Mouse (Mus musculus): ENCODE data around the gene Gm5127. TPM values are rescaled to one million over a fixed set of nuclear protein-coding genes. Genes with fewer than 3 reads are reported as not detected.

Gm5127 gene
- polyA plus RNA-seq (2014; fragmentation: Nextera tagmentation; extraction: Ambion mirVana): 2.9 and 3.3 TPM in 2 replicates

GRCm38 (mm10) chrX:106582886-106583285, at the start of gene Gm5127:
Gm5127 (plus strand) TSS chrX:106583186.
- DNase-seq (ENCODE audit: low spot score, missing footprints): no peak
- WGBS: 69% methylated on average over 3 of the region's 3 CpGs
- no peak for ATAC-seq (ENCODE audit: low FRiP score)

GRCm38 (mm10) chrX:106536359-106536758, 46.6 kb upstream of the Gm5127 start:
- Histone ChIP-seq H3K36me3 (ENCODE audit: control insufficient read depth, insufficient read depth, low read length) (no peaks in the 10 kb centered on the region), H3K4me3 (ENCODE audit: low read depth, low read length) (no peak overlapping the region), H3K9ac (ENCODE audit: low read length) (no peak overlapping the region), H3K27ac (ENCODE audit: low read depth, low read length) (no peak overlapping the region), H3K9me3 (ENCODE audit: control insufficient read depth, low read length) (no peaks in the 10 kb centered on the region; the same call in 1 of the 2 replicates), H3K4me1 (ENCODE audit: control insufficient read depth, insufficient read depth, low read length) (no peaks in the 10 kb centered on the region), H3K4me2 (no peak overlapping the region), H3K27me3 (ENCODE audit: control insufficient read depth, insufficient read depth, low read length) (no peaks in the 10 kb centered on the region)
- WGBS: 42% methylated on average over 3 of the region's 3 CpGs
- no peak for DNase-seq (ENCODE audit: low spot score, missing footprints)
- no peak for ATAC-seq (ENCODE audit: low FRiP score)

More at GRCm38 (mm10) chrX:106582886-106583285, at the start of gene Gm5127:
- no peaks in the 10 kb centered on the region for H3K36me3 ChIP-seq (ENCODE audit: control insufficient read depth, insufficient read depth, low read length)
- no peaks in the 10 kb centered on the region for H3K27me3 ChIP-seq (ENCODE audit: control insufficient read depth, insufficient read depth, low read length)
- no peak within 1 kb of the TSS for H3K9ac ChIP-seq (ENCODE audit: low read length)
- H3K4me2 ChIP-seq: no peak within 1 kb of the TSS
- no peak within 1 kb of the TSS for H3K4me3 ChIP-seq (ENCODE audit: low read depth, low read length)
- no peaks in the 10 kb centered on the region for H3K9me3 ChIP-seq (ENCODE audit: control insufficient read depth, low read length)
- no peak within 1 kb of the TSS for H3K27ac ChIP-seq (ENCODE audit: low read depth, low read length)
- H3K4me1 ChIP-seq (ENCODE audit: control insufficient read depth, insufficient read depth, low read length): no peaks in the 10 kb centered on the region

GRCm38 (mm10) chrX:106555457-106555856, 27.5 kb upstream of the Gm5127 start:
- no peak overlapping the region for H3K4me2 ChIP-seq
- H3K9ac ChIP-seq (ENCODE audit: low read length): no peak overlapping the region
- DNase-seq (ENCODE audit: low spot score, missing footprints) (no peak), ATAC-seq (ENCODE audit: low FRiP score) (no peak)
- H3K4me3 ChIP-seq (ENCODE audit: low read depth, low read length): no peak overlapping the region
- no peaks in the 10 kb centered on the region for H3K9me3 ChIP-seq (ENCODE audit: control insufficient read depth, low read length)
- no peak overlapping the region for H3K27ac ChIP-seq (ENCODE audit: low read depth, low read length)
- 83% methylated on average over 2 of the region's 2 CpGs for WGBS
- no peaks in the 10 kb centered on the region for H3K36me3 ChIP-seq (ENCODE audit: control insufficient read depth, insufficient read depth, low read length)
- H3K27me3 ChIP-seq (ENCODE audit: control insufficient read depth, insufficient read depth, low read length): no peaks in the 10 kb centered on the region
- no peaks in the 10 kb centered on the region for H3K4me1 ChIP-seq (ENCODE audit: control insufficient read depth, insufficient read depth, low read length)

GRCm38 (mm10) chrX:106578966-106579365, 4.0 kb upstream of the Gm5127 start:
- H3K4me2 ChIP-seq: no peak overlapping the region
- ATAC-seq (ENCODE audit: low FRiP score) (no peak), DNase-seq (ENCODE audit: low spot score, missing footprints) (no peak)
- no peaks in the 10 kb centered on the region for H3K27me3 ChIP-seq (ENCODE audit: control insufficient read depth, insufficient read depth, low read length)
- H3K4me3 ChIP-seq (ENCODE audit: low read depth, low read length): no peak overlapping the region
- no peaks in the 10 kb centered on the region for H3K4me1 ChIP-seq (ENCODE audit: control insufficient read depth, insufficient read depth, low read length)
- 56% methylated on average over 3 of the region's 3 CpGs for WGBS
- no peaks in the 10 kb centered on the region for H3K9me3 ChIP-seq (ENCODE audit: control insufficient read depth, low read length)
- no peak overlapping the region for H3K27ac ChIP-seq (ENCODE audit: low read depth, low read length)
- no peak overlapping the region for H3K9ac ChIP-seq (ENCODE audit: low read length)
- no peaks in the 10 kb centered on the region for H3K36me3 ChIP-seq (ENCODE audit: control insufficient read depth, insufficient read depth, low read length)

- no peaks in the 10 kb centered on the region for H3K9me3 ChIP-seq (ENCODE audit: control insufficient read depth, low read length)
- H3K4me2 ChIP-seq: no peak overlapping the region
- H3K36me3 ChIP-seq (ENCODE audit: control insufficient read depth, insufficient read depth, low read length): no peaks in the 10 kb centered on the region
- no peak overlapping the region for H3K9ac ChIP-seq (ENCODE audit: low read length)
- H3K4me3 ChIP-seq (ENCODE audit: low read depth, low read length): no peak overlapping the region
- no peaks in the 10 kb centered on the region for H3K4me1 ChIP-seq (ENCODE audit: control insufficient read depth, insufficient read depth, low read length)
- H3K27ac ChIP-seq (ENCODE audit: low read depth, low read length): no peak overlapping the region
- no peak for DNase-seq (ENCODE audit: low spot score, missing footprints)
- ATAC-seq (ENCODE audit: low FRiP score): no peak
- no peaks in the 10 kb centered on the region for H3K27me3 ChIP-seq (ENCODE audit: control insufficient read depth, insufficient read depth, low read length)
These were observed 2.6 kb upstream of the Gm5127 start for GRCm38 (mm10) chrX:106580410-106580809.

- H3K4me3 ChIP-seq (ENCODE audit: low read depth, low read length): no peak overlapping the region
- H3K9me3 ChIP-seq (ENCODE audit: control insufficient read depth, low read length): no peaks in the 10 kb centered on the region
- 31% methylated on average over 2 of the region's 2 CpGs for WGBS
- ATAC-seq (ENCODE audit: low FRiP score) (no peak), DNase-seq (ENCODE audit: low spot score, missing footprints) (no peak)
- no peaks in the 10 kb centered on the region for H3K4me1 ChIP-seq (ENCODE audit: control insufficient read depth, insufficient read depth, low read length)
- H3K27ac ChIP-seq (ENCODE audit: low read depth, low read length): no peak overlapping the region
- H3K9ac ChIP-seq (ENCODE audit: low read length): no peak overlapping the region
- H3K36me3 ChIP-seq (ENCODE audit: control insufficient read depth, insufficient read depth, low read length): no peaks in the 10 kb centered on the region
- H3K27me3 ChIP-seq (ENCODE audit: control insufficient read depth, insufficient read depth, low read length): no peaks in the 10 kb centered on the region
- no peak overlapping the region for H3K4me2 ChIP-seq
These were observed 789 bp upstream of the Gm5127 start for GRCm38 (mm10) chrX:106582197-106582596.

GRCm38 (mm10) chrX:106593914-106594313, 10.9 kb downstream of the Gm5127 start:
- H3K9me3 ChIP-seq (ENCODE audit: control insufficient read depth, low read length): no peaks in the 10 kb centered on the region
- DNase-seq (ENCODE audit: low spot score, missing footprints) (no peak), ATAC-seq (ENCODE audit: low FRiP score) (no peak)
- no peaks in the 10 kb centered on the region; the same call in 1 of the 2 replicates for H3K27me3 ChIP-seq (ENCODE audit: control insufficient read depth, insufficient read depth, low read length)
- no peak overlapping the region for H3K9ac ChIP-seq (ENCODE audit: low read length)
- H3K36me3 ChIP-seq (ENCODE audit: control insufficient read depth, insufficient read depth, low read length): no peaks in the 10 kb centered on the region
- H3K4me3 ChIP-seq (ENCODE audit: low read depth, low read length): no peak overlapping the region
- no peaks in the 10 kb centered on the region for H3K4me1 ChIP-seq (ENCODE audit: control insufficient read depth, insufficient read depth, low read length)
- no peak overlapping the region for H3K4me2 ChIP-seq
- no peak overlapping the region for H3K27ac ChIP-seq (ENCODE audit: low read depth, low read length)

- DNase-seq (ENCODE audit: low spot score, missing footprints): no peak
- no peaks in the 10 kb centered on the region for H3K9me3 ChIP-seq (ENCODE audit: control insufficient read depth, low read length)
- H3K9ac ChIP-seq (ENCODE audit: low read length): no peak overlapping the region
- no peak overlapping the region for H3K4me3 ChIP-seq (ENCODE audit: low read depth, low read length)
- ATAC-seq (ENCODE audit: low FRiP score): no peak
- H3K27me3 ChIP-seq (ENCODE audit: control insufficient read depth, insufficient read depth, low read length): no peaks in the 10 kb centered on the region; the same call in 1 of the 2 replicates
- WGBS: 88% methylated on average over 1 of the region's 1 CpGs
- H3K4me2 ChIP-seq: no peak overlapping the region
- no peaks in the 10 kb centered on the region for H3K36me3 ChIP-seq (ENCODE audit: control insufficient read depth, insufficient read depth, low read length)
- H3K27ac ChIP-seq (ENCODE audit: low read depth, low read length): no peak overlapping the region
- no peaks in the 10 kb centered on the region for H3K4me1 ChIP-seq (ENCODE audit: control insufficient read depth, insufficient read depth, low read length)
These were observed 12.9 kb downstream of the Gm5127 start for GRCm38 (mm10) chrX:106595904-106596303.

- no peak for ATAC-seq (ENCODE audit: low FRiP score)
- no peak for DNase-seq (ENCODE audit: low spot score, missing footprints)
- Histone ChIP-seq H3K4me3 (ENCODE audit: low read depth, low read length) (no peak overlapping the region), H3K4me1 (ENCODE audit: control insufficient read depth, insufficient read depth, low read length) (no peaks in the 10 kb centered on the region), H3K36me3 (ENCODE audit: control insufficient read depth, insufficient read depth, low read length) (no peaks in the 10 kb centered on the region), H3K9ac (ENCODE audit: low read length) (no peak overlapping the region), H3K4me2 (no peak overlapping the region; the same call in 1 of the 2 replicates), H3K9me3 (ENCODE audit: control insufficient read depth, low read length) (no peaks in the 10 kb centered on the region), H3K27me3 (ENCODE audit: control insufficient read depth, insufficient read depth, low read length) (no peaks in the 10 kb centered on the region), H3K27ac (ENCODE audit: low read depth, low read length) (no peak overlapping the region)
- 21% methylated on average over 9 of the region's 9 CpGs for WGBS
These were observed 19.7 kb downstream of the Gm5127 start for GRCm38 (mm10) chrX:106602574-106603258.

Measured in midbrain, embryonic 11.5 days (tissue).